Mouse (Mus musculus): ENCODE measurements around the gene Spcs2. TPM values are rescaled to one million over a fixed set of nuclear protein-coding genes. Genes with fewer than 3 reads are reported as not detected.

The Spcs2 gene
- total RNA-seq, 1 experiment from 2014 or later: 168 TPM

DNA sequence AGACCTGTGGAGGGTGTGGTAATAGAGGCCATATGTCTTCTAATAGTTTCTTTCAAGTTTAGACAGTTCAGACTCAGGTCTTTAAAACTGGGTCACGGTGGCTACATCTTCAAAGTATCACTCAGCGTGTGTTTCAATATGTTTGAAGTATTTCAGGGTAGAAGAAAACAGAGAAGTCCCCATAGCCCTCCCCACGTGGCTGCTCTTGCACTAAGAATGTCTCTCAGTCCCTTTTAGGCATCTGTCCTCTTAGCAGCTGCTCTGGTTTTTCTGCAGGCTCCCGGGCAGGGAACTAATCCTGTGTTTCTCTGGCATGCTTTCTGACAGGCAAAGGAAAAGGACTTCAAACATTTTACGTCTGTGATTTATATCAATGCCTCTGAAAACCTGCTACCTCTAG is 12.6 kb upstream of the Spcs2 start:
- no peak for ATAC-seq (replicated peaks in 1 of 2; ENCODE audit: insufficient read depth in 1 of 2, low FRiP score in 2 of 2, low TSS enrichment in 1 of 2, low read depth in 1 of 2, poor library complexity in 2 of 2, severe bottlenecking in 2 of 2)

DNA sequence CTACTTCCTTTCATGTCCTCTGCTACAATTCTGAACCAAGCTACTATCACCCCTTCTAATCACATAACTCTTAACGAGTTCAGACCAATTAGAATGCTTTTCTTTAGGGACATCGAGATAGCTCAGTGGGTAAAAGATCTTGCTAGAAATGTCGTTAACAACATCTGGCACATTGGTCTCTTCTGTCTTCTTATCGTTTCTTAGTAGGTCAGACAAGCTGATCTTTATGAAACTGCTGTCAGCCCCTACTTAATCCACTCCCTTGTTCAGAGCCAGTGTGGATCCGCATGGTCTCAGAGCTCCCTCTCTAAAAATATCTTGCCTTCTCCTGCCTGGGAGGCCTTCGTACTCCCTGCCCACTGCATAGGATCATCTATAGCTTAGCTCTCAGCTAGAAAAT is 10.7 kb upstream of the Spcs2 start:
- ATAC-seq (replicated peaks in 1 of 2; ENCODE audit: insufficient read depth in 1 of 2, low FRiP score in 2 of 2, low TSS enrichment in 1 of 2, low read depth in 1 of 2, poor library complexity in 2 of 2, severe bottlenecking in 2 of 2): no peak

DNA sequence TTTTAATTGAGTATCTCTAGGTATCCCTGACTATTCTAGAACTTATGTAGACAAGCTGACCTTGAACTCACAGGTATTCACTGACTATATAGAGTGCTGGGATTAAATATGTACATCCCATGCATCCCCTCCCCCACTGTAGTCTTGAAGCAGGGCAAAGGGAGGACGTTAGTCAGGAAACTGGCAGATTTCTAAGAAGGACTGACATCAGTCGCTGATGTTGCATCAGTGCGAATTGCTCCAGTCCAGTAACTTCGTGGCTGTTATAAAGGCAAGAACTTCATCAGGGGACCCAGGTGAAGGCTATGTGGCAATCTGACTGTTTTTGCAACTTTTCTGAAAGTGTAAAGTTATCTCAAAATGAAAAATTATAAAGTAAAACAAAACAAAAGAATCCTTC is 6.0 kb upstream of the Spcs2 start:
- no peak for ATAC-seq (replicated peaks in 1 of 2; ENCODE audit: insufficient read depth in 1 of 2, low FRiP score in 2 of 2, low TSS enrichment in 1 of 2, low read depth in 1 of 2, poor library complexity in 2 of 2, severe bottlenecking in 2 of 2)

DNA sequence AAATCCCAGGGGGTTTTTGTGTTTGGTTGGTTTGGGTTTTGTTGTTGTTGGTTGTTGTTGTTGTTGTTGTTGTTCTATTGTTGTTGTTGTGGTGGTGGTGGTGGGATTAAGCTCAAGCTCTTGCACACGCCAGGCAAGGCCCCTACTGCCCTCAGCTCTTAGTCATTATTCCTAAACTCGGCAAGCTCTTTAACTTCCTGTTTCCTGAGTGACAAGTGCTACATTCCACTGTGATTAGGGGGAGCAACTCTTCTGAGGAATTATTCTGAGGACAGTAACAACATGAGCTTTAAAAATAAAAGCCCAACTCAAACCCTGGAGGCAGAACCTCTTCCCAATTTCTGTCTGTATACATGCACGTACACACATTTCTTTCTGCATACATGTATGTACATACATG is 2.0 kb upstream of the Spcs2 start:
- ATAC-seq (replicated peaks in 1 of 2; ENCODE audit: insufficient read depth in 1 of 2, low FRiP score in 2 of 2, low TSS enrichment in 1 of 2, low read depth in 1 of 2, poor library complexity in 2 of 2, severe bottlenecking in 2 of 2): peak; percentile 51 to 56; a peak in 2 of 4 replicates

DNA sequence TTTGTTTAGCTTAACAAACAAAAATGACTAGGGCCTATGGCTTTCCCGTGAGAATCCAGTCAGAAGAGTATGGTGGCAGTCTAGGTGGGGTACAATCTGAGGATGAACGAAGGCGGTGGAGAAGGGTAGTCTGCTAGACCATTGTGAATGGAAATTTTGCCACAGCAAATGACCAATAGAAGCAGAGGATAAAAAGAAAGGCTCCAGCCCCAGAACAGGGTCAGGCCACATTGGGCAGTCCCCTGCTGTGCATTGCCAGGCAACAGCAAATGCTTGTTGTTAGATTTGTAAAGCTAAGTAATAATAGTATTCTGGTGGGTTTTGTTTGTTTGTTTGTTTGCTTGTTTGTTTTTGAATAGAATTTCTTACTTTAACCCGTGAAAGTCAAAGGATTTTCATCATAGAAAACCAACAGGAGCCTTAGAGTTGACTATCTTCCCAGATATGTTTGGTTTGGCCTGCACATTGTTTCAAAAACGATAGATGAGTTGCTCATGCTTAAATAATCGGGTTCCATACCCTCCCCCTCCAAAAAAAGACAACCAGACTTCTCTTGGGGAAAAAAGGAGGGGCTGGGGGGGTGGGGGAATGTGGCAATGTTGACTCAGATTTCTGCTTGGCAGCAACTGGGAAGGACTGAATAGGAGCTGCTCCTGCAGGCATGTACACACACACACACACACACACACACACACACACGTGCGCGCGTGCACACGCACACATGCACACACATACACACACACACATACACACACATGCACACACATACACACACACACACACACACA is 1.2 kb upstream of the Spcs2 start:
- no peak for ATAC-seq (replicated peaks in 1 of 2; ENCODE audit: insufficient read depth in 1 of 2, low FRiP score in 2 of 2, low TSS enrichment in 1 of 2, low read depth in 1 of 2, poor library complexity in 2 of 2, severe bottlenecking in 2 of 2)

DNA sequence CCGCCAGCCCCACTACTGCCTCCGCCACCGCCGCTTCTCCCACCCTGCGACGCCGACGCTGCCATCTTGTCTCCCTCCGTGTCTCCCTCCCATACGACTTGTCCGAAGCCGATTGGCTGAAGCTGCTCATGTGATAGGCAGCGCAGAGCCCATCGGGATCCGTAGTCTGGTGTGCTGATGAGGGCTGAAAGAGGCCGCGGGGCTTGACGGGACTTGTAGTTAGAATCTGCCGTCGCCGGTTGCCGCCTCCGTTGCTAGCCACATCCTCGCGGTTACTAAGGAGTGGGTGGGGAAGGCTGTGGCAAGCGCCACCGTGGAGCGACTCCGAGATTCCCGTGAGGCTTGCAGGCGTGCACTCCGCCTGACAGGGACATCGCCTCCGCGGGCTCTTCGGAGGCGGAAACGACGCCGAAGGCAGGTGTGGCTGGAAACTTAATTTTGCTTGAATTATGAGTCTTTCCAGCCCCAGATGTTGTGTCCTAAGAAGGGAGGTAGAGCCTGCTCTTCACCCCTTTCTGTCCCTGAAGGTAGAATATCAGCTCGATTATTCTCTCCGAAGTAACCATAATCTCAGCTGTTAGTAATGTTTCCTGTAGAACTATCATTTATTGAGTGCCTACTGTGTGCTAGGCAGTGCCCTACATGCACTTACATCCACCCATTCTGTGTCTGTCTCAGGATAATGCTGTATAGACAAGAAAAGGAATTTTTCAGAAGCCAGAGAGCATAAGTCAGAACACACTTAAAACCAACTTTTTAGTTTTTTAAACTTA is 4.3 kb downstream of the Spcs2 start, which contains the start of gene Xrra1:
Gene Xrra1 (plus strand): TSS at position 304 of the 773 bp plus-strand sequence.
- ATAC-seq (replicated peaks in 1 of 2; ENCODE audit: insufficient read depth in 1 of 2, low FRiP score in 2 of 2, low TSS enrichment in 1 of 2, low read depth in 1 of 2, poor library complexity in 2 of 2, severe bottlenecking in 2 of 2): peak; percentile 99

DNA sequence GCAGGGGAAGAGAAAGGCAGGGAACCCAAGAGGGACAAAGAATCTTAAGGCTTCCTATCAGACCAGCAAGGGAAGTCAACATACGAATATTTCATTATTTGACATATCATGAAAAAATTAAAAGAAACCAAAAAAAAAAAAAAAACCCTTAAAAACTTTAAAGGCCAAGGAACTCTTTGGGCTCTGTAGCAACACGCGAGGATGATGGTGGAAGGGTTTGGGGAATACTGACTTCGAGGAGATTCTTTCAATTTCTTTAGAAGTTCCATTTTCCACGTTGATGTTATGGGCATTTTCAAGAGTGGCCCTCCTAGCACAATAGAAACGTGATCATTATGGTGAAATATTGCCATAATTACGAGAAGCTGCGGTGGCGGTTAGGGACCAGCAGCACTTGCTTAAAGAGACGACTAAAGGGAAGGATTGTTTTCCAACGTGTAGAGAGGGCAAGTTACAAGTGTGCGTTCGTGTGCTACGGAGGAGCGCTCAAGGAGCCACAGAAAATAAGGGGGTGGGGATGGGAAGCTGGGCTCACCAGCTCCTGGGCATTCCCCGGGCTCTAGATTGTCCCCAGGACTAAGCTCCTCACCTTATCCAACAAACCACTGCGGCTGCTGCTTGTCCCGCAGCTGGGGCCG is 5.0 kb downstream of the Spcs2 start:
- ATAC-seq (replicated peaks in 1 of 2; ENCODE audit: insufficient read depth in 1 of 2, low FRiP score in 2 of 2, low TSS enrichment in 1 of 2, low read depth in 1 of 2, poor library complexity in 2 of 2, severe bottlenecking in 2 of 2): peak in 1 of 2 experiments; percentile 6; a peak in 1 of 4 replicates

DNA sequence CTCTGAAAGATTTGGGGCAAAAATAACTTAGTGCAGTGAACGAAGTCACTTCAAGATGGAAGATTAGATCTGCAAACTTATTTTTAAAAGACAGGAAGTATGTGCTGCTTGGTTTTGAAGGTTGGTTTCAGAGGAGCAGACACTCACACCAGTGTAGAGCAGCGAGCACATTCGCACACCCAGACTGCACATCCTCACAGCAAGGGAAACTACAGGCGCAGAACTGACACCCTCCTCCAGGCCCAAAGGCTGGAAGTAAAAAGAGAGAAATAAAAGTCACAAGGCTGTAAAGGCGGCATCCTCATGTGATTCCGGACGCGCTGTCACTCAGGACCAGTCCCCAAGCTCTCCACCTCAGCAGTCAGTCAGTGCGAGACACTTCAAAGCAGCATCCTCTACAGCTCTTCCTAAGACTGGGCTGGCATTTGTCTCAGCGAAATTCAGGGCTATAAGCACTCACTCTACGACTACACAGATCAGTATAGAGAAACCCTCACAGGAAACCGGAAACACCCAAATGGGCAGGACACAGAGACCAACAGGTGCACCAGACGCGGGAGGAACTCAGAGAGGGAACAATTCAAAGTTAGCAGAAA is 6.9 kb downstream of the Spcs2 start:
- ATAC-seq (replicated peaks in 1 of 2; ENCODE audit: insufficient read depth in 1 of 2, low FRiP score in 2 of 2, low TSS enrichment in 1 of 2, low read depth in 1 of 2, poor library complexity in 2 of 2, severe bottlenecking in 2 of 2): no peak

DNA sequence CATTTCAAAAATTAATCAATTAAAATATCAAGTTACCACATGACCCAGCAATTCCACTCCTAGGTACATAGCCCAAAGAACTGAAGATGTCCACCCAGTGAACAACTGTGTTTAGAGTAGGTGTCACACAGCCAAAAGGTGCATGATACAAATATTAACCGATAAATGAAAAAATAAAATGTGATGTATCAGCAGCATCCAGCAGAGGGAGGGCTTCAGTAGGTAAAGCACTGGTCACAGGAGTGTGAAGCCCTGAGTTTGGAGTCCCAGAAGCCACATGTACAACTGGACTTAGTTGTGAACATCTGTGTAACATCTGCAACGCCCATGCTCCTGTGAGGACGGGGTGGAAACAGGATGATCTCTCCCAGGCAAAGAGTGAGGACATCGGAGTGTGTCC is 9.0 kb downstream of the Spcs2 start:
- ATAC-seq (replicated peaks in 1 of 2; ENCODE audit: insufficient read depth in 1 of 2, low FRiP score in 2 of 2, low TSS enrichment in 1 of 2, low read depth in 1 of 2, poor library complexity in 2 of 2, severe bottlenecking in 2 of 2): no peak

DNA sequence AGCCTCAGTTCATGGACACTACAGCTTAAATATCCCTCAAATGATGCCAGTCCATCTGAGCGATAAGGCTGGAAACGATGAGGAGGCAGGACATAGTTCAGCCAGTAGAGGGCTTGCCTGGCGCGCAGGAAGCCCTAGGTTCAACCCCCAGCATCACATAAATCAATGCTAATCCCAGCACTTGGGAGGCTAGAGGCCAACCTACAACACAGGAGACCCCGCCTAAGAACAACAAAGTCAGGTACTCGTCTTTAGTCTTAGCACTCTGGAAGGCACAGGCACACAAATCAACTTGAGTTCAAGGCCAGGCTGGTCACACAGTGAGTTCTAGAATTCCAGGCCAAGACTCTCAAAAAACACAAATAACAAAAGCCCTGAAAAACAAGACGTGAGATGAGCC is 9.9 kb downstream of the Spcs2 start:
- ATAC-seq (replicated peaks in 1 of 2; ENCODE audit: insufficient read depth in 1 of 2, low FRiP score in 2 of 2, low TSS enrichment in 1 of 2, low read depth in 1 of 2, poor library complexity in 2 of 2, severe bottlenecking in 2 of 2): no peak

DNA sequence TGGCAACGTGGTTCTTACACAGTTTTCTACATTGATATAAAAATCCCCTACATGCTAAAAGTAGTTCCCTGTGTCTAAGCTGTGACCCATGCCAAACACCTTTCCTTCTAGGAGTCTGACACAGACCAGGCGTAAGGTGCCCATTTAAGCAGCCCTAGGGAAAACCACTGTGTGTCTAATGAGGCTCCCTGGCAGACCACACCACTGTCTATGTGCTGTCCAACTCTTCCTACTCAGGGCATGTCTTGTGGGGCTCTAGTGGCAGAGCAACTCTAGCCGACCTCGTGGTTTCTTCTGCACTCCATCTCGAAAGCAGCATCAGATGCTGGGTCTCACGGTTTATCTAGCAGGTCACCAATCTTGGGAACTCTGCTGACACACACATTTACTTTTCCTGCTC is 11.6 kb downstream of the Spcs2 start:
- no peak for ATAC-seq (replicated peaks in 1 of 2; ENCODE audit: insufficient read depth in 1 of 2, low FRiP score in 2 of 2, low TSS enrichment in 1 of 2, low read depth in 1 of 2, poor library complexity in 2 of 2, severe bottlenecking in 2 of 2)

DNA sequence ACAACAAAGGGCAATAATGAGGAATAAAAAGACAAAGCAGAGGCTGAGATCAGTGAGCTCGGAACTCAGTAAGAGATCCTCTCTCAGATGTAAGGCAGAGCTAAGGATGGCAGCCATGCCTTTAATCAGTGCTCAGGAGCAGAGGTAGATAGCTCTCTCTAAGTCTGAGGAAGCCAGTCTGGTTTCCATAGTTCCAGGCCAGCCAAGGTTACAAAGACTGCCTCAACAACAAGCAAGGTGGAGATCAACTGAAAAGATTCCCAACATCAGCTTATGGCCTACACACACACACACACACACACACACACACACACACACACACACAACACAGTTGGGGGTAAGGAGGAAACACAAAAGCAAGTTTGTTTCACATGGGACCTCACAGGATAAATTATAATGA is 12.1 kb downstream of the Spcs2 start:
- no peak for ATAC-seq (replicated peaks in 1 of 2; ENCODE audit: insufficient read depth in 1 of 2, low FRiP score in 2 of 2, low TSS enrichment in 1 of 2, low read depth in 1 of 2, poor library complexity in 2 of 2, severe bottlenecking in 2 of 2)

DNA sequence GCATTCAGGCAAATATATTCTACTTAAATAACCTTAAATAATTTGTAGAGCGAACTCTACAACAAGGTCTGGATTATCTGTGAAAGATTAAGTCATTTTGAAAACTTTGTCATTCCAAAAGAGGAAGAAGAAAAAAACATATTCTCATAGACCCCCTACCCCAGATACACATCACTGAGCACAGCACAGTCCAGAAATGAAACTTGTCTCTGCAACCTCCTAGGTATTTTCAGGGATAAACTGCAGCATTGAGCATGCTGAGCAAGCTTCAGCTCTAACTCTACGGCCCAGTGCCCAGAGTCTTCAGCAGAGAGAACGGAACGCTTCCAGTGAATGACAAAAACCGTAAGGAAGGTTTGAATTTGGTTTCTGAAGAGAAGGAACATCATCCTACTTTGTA is 12.7 kb downstream of the Spcs2 start:
- ATAC-seq (replicated peaks in 1 of 2; ENCODE audit: insufficient read depth in 1 of 2, low FRiP score in 2 of 2, low TSS enrichment in 1 of 2, low read depth in 1 of 2, poor library complexity in 2 of 2, severe bottlenecking in 2 of 2): no peak

DNA sequence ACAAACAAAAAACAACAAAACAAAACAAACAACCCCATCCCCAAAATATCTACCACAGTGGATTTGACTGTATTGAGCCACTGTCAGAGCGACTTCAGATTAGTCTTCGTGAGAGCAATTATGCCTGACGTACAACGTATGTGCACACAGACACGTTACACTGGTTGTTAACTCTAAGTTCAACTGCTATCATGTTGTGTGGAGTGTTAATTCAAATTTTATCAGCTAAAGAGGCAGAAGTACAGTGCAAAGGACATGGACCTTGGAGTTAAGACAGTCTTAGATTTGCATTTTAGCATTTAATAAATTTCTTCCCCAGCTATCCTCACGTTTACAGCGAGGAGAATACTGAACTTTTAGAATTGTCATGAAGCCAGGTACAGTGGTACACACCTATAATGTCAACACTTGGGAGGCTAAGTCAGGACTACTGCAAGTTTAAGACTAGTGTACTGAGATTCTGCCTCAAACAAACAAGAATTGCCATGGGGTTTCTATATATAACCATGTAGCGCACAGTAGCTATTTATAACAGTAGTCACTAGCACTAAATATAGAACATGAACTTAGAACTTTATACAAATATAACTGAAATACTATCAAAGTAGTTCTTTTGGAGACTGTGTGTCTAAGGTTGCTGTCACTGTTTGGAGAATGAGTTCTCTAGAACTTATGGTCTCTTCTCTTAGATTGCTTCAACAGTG is 17.6 kb downstream of the Spcs2 start:
- ATAC-seq (replicated peaks in 1 of 2; ENCODE audit: insufficient read depth in 1 of 2, low FRiP score in 2 of 2, low TSS enrichment in 1 of 2, low read depth in 1 of 2, poor library complexity in 2 of 2, severe bottlenecking in 2 of 2): no peak

DNA sequence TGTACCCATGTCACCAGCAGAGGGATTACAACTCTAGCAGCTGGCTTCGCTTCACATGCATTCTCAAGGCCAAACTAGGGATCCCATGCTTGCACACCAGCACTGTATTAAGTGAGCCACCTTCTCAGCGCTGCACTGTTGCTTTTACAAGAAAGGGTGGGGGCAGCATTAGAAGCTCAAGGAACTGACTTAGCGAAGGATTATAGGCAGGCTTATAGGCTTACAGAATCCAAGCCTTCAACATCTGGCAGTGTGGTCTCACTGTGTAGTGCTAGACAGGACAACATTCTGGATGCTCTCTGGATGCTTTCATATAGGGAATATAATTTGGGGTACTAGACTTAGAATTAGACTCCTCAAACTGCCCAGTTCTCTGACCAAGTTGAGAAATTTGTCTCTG is 25.0 kb downstream of the Spcs2 start:
- ATAC-seq (replicated peaks in 1 of 2; ENCODE audit: insufficient read depth in 1 of 2, low FRiP score in 2 of 2, low TSS enrichment in 1 of 2, low read depth in 1 of 2, poor library complexity in 2 of 2, severe bottlenecking in 2 of 2): no peak

DNA sequence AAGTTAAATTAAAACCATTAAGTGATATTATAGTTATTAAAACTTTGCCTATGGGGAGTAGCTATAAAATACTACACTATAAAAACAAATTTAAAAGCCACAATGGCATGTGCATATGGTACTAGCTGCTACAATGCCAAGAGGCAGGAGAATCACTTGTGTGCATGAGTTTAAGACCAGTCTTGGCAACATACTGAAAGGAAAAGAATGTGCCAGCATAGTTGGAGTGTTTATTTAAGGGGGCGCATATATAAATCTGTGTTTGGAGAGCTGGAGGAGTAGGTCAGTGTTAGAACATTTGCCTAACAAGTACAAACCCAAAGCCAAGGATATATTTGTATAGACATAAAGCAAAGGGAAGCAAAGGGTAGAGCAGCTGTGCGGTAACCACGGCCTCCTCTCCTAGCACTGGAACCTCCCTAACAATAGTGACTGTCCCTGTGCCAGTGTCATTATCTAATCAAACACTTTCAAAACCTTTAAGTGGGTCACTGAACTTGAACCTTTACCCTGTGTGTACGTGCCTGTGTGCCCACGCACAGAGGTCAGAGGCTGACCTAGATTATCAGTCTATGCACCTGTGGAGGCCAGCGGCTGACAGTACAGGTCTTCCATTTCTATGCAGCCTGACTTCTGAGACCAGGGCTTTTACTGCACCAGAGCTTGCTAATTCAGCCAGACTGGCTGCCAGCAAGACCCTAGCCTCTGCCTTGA is 25.7 kb downstream of the Spcs2 start:
- no peak for ATAC-seq (replicated peaks in 1 of 2; ENCODE audit: insufficient read depth in 1 of 2, low FRiP score in 2 of 2, low TSS enrichment in 1 of 2, low read depth in 1 of 2, poor library complexity in 2 of 2, severe bottlenecking in 2 of 2)

DNA sequence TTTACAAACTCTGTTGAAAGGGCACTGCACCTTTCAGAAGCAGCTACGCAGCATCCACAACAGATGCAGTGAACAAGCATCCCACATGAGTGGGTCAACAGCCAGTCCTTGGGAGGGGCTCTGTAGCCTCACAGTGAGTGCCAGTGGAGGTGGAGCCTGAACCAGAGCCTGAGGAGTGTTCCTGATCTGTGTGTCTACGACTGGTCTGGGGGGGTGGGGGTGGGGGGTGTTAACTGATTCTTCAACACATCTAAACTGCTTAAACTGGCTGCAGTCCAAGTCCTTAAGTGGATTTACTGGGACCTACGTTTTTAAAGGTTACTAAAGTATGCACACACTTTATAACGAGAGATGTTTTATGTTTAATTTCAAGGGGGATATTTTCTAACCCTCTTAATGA is 26.5 kb downstream of the Spcs2 start:
- ATAC-seq (replicated peaks in 1 of 2; ENCODE audit: insufficient read depth in 1 of 2, low FRiP score in 2 of 2, low TSS enrichment in 1 of 2, low read depth in 1 of 2, poor library complexity in 2 of 2, severe bottlenecking in 2 of 2): no peak

Data from hematopoietic stem cell, adult 5-6 weeks (primary cell).